Mouse (Mus musculus): ENCODE measurements at regions not wholly inside any gene's neighbourhood (a gene's known extent, or its start where the extent isn't known, plus 50 kb on each side); places are given as distances from the start of the nearest gene placed in this dataset.

DNA sequence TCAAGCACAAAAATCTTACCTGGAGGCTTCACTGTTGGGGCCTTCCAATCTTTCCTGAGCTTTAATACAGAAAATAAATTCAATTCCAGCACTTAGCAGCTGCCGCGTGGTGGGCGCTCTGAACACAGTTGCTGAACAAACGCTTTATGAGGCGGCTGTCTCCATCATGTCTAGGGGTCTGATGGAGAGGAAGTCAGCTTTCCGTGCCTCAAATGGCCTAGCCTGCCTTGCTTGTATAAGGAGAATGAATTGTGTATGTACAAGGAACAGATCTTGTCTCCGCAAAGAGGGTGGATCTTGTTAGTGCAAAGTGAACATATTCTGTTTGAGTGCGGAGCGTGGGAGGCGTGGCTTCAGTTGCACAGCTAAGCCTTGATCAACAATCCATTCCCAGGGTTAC is 155.4 kb downstream of the Unc5cl start:
- 86% methylated on average over 10 of the region's 10 CpGs for WGBS
- H3K4me2 ChIP-seq (ENCODE audit: low read length) = no peak overlapping the region

DNA sequence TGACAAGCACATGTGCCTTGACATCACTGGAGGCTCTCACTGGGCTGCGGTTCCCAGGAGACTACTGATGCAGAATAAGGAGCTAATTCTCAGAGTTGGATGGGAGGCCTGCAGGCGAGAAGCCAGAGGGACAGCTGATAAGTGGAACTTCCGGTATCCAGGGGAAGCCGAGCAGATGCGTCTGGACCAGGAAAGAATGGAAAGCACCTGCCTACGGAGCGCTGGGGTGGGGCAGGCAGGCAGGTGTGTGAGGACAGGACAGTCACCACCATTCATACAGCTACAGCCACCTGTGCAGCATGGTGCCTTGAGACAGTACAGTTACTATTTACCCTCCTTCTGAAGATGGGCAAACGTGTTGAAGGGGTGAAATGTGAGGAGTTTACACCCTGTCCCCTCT is 156.1 kb downstream of the Unc5cl start:
- Histone ChIP-seq H3K27me3 (ENCODE audit: control insufficient read depth, insufficient read depth, low read length) (no peaks in the 10 kb centered on the region), H3K27ac (replicated peaks; ENCODE audit: low read depth, low read length) (no peak overlapping the region), H3K36me3 (ENCODE audit: control insufficient read depth, insufficient read depth, low read length) (no peaks in the 10 kb centered on the region), H3K4me3 (replicated peaks; ENCODE audit: low read depth, low read length) (no peak overlapping the region), H3K9ac (replicated peaks; ENCODE audit: low read length) (no peak overlapping the region), H3K4me1 (ENCODE audit: control insufficient read depth, insufficient read depth, low read length) (no peaks in the 10 kb centered on the region), H3K9me3 (ENCODE audit: control insufficient read depth, low read length) (no peaks in the 10 kb centered on the region), H3K4me2 (ENCODE audit: low read length) (no peak overlapping the region)
- ATAC-seq (ENCODE audit: low FRiP score, low TSS enrichment) (no peak), DNase-seq (no peak)
- WGBS = 82% methylated on average over 8 of the region's 8 CpGs

More for the DNA sequence above, 155.4 kb downstream of the Unc5cl start:
- Histone ChIP-seq H3K27me3 (ENCODE audit: control insufficient read depth, insufficient read depth, low read length) (no peaks in the 10 kb centered on the region), H3K9me3 (ENCODE audit: control insufficient read depth, low read length) (no peaks in the 10 kb centered on the region), H3K27ac (replicated peaks; ENCODE audit: low read depth, low read length) (no peak overlapping the region), H3K9ac (replicated peaks; ENCODE audit: low read length) (no peak overlapping the region), H3K4me1 (ENCODE audit: control insufficient read depth, insufficient read depth, low read length) (no peaks in the 10 kb centered on the region), H3K4me3 (replicated peaks; ENCODE audit: low read depth, low read length) (no peak overlapping the region), H3K36me3 (ENCODE audit: control insufficient read depth, insufficient read depth, low read length) (no peaks in the 10 kb centered on the region)
- DNase-seq (no peak), ATAC-seq (ENCODE audit: low FRiP score, low TSS enrichment) (no peak)

DNA sequence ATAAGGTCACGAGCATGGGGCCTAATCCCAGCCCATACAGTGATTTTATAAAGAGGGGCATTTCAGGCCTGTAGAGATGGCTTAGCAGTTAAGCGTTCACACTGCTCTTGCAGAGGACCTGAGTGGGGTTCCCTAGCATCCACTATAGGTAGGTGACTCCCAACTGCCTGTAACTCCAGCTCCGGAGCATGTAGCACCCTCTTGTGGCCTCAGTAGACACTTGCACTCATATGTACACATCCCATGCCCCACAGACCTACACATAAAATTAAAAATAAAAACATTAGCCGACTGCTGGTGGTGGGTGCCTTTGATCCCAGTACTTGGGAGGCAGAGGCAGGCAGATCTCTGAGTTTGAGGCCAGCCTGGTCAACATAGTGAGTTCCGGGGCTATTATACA is 158.8 kb downstream of the Unc5cl start:
- no peaks in the 10 kb centered on the region for H3K9me3 ChIP-seq (ENCODE audit: control insufficient read depth, low read length)
- ATAC-seq (ENCODE audit: low FRiP score, low TSS enrichment) = no peak
- no peak overlapping the region for H3K4me3 ChIP-seq (replicated peaks; ENCODE audit: low read depth, low read length)
- H3K27ac ChIP-seq (replicated peaks; ENCODE audit: low read depth, low read length) = no peak overlapping the region
- 91% methylated on average over 5 of the region's 5 CpGs for WGBS
- no peak overlapping the region for H3K4me2 ChIP-seq (ENCODE audit: low read length)
- H3K4me1 ChIP-seq (ENCODE audit: control insufficient read depth, insufficient read depth, low read length) = no peaks in the 10 kb centered on the region
- H3K27me3 ChIP-seq (ENCODE audit: control insufficient read depth, insufficient read depth, low read length) = no peaks in the 10 kb centered on the region
- H3K9ac ChIP-seq (replicated peaks; ENCODE audit: low read length) = no peak overlapping the region
- H3K36me3 ChIP-seq (ENCODE audit: control insufficient read depth, insufficient read depth, low read length) = no peaks in the 10 kb centered on the region
- DNase-seq = no peak

DNA sequence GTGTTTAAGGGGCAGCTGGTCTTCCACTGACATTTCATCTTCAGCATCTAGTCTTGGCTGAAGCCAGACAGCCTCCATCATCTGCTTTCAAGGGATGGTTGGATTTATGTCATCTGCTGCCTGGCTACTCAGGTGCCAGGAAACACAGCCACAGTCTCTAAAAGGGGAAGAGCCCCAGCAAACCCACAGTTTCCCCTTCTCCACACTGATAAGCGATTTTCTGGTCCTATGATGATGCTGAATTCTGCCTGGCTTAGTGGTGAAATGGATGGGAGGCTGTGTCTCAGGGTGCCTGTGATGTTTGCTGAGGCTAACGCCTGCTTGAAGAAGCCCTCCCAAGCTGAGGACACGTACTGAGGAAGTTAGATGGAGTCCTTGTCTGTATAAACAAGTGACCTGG is 160.5 kb downstream of the Unc5cl start:
- WGBS = 78% methylated on average over 3 of the region's 3 CpGs
- no peak overlapping the region for H3K27ac ChIP-seq (replicated peaks; ENCODE audit: low read depth, low read length)
- H3K9ac ChIP-seq (replicated peaks; ENCODE audit: low read length) = no peak overlapping the region
- no peaks in the 10 kb centered on the region for H3K27me3 ChIP-seq (ENCODE audit: control insufficient read depth, insufficient read depth, low read length)
- no peak overlapping the region for H3K4me3 ChIP-seq (replicated peaks; ENCODE audit: low read depth, low read length)
- no peaks in the 10 kb centered on the region for H3K4me1 ChIP-seq (ENCODE audit: control insufficient read depth, insufficient read depth, low read length)
- H3K36me3 ChIP-seq (ENCODE audit: control insufficient read depth, insufficient read depth, low read length) = no peaks in the 10 kb centered on the region
- H3K9me3 ChIP-seq (ENCODE audit: control insufficient read depth, low read length) = no peaks in the 10 kb centered on the region
- DNase-seq (no peak), ATAC-seq (ENCODE audit: low FRiP score, low TSS enrichment) (no peak)
- no peak overlapping the region for H3K4me2 ChIP-seq (ENCODE audit: low read length)

DNA sequence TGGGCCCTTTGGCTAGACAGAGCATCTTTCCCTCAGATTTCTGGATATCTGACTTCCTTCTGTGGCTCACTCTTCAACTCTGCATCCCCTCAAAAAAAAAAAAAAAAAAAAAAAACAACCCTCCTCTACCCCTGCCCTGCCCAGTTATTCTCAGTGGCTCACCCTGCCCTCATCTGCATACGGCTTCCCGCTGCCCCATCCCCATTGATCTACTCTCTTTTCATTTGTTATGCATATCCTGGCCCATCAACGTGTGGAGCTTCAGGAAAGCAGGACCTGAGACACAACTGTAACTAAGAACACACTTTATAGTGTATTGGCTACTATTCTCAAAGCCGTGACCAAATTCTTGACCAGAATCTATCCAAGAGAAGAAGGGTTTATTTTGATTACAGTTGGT is 161.5 kb downstream of the Unc5cl start:
- no peaks in the 10 kb centered on the region for H3K9me3 ChIP-seq (ENCODE audit: control insufficient read depth, low read length)
- no peak overlapping the region for H3K4me2 ChIP-seq (ENCODE audit: low read length)
- no peaks in the 10 kb centered on the region for H3K27me3 ChIP-seq (ENCODE audit: control insufficient read depth, insufficient read depth, low read length)
- no peak overlapping the region for H3K27ac ChIP-seq (replicated peaks; ENCODE audit: low read depth, low read length)
- H3K4me3 ChIP-seq (replicated peaks; ENCODE audit: low read depth, low read length) = no peak overlapping the region
- H3K4me1 ChIP-seq (ENCODE audit: control insufficient read depth, insufficient read depth, low read length) = no peaks in the 10 kb centered on the region
- H3K36me3 ChIP-seq (ENCODE audit: control insufficient read depth, insufficient read depth, low read length) = no peaks in the 10 kb centered on the region
- H3K9ac ChIP-seq (replicated peaks; ENCODE audit: low read length) = no peak overlapping the region
- 30% methylated on average over 4 of the region's 4 CpGs for WGBS
- DNase-seq = no peak
- no peak for ATAC-seq (ENCODE audit: low FRiP score, low TSS enrichment)

DNA sequence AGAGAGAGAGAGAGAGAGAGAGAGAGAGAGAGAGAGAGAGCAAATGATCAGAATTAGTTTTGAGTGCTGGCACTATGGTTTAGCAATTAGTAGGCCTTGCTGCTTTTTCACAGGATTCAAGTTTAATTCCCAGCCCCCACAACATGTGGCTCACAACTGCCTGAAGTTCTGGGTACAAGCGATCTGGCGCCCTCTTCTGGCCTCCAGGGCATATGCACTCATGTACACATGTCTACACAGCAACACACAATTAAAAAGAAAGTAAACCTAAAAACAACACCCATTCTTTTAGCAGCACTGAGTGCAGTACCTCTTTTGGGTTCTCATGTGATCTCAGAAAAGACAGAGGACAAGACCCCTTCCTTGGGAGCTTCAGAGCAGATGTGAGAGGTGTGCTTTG is 166.2 kb downstream of the Unc5cl start:
- Histone ChIP-seq H3K9ac (replicated peaks; ENCODE audit: low read length) (no peak overlapping the region), H3K4me3 (replicated peaks; ENCODE audit: low read depth, low read length) (no peak overlapping the region), H3K27ac (replicated peaks; ENCODE audit: low read depth, low read length) (no peak overlapping the region), H3K27me3 (ENCODE audit: control insufficient read depth, insufficient read depth, low read length) (no peaks in the 10 kb centered on the region), H3K4me2 (ENCODE audit: low read length) (no peak overlapping the region), H3K9me3 (ENCODE audit: control insufficient read depth, low read length) (no peaks in the 10 kb centered on the region), H3K36me3 (ENCODE audit: control insufficient read depth, insufficient read depth, low read length) (no peaks in the 10 kb centered on the region), H3K4me1 (ENCODE audit: control insufficient read depth, insufficient read depth, low read length) (no peaks in the 10 kb centered on the region)
- no peak for DNase-seq
- WGBS = 64% methylated on average over 2 of the region's 2 CpGs
- ATAC-seq (ENCODE audit: low FRiP score, low TSS enrichment) = no peak

DNA sequence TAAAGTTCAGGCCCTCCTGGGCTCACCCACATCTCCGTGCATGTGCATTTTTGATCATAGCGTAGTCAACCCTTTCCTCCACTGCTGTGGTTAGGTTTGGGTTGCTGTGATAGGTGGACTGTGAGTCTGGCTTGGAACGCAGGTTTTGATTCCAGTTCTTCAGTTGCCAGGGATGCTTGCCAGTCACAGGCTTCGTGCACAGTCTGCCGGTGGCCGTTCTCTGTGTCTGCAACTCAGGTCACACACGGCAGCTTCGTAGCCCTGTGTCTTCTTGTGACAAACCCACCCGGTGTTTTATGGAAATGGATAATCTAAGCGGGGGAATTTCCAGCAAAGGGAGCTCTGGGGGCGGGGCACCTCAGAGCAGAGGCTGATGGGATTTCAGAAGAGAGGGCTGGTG is 167.0 kb downstream of the Unc5cl start:
- Histone ChIP-seq H3K27ac (replicated peaks; ENCODE audit: low read depth, low read length) (no peak overlapping the region), H3K9me3 (ENCODE audit: control insufficient read depth, low read length) (no peaks in the 10 kb centered on the region), H3K9ac (replicated peaks; ENCODE audit: low read length) (no peak overlapping the region), H3K36me3 (ENCODE audit: control insufficient read depth, insufficient read depth, low read length) (no peaks in the 10 kb centered on the region), H3K27me3 (ENCODE audit: control insufficient read depth, insufficient read depth, low read length) (no peaks in the 10 kb centered on the region), H3K4me1 (ENCODE audit: control insufficient read depth, insufficient read depth, low read length) (no peaks in the 10 kb centered on the region), H3K4me2 (ENCODE audit: low read length) (no peak overlapping the region), H3K4me3 (replicated peaks; ENCODE audit: low read depth, low read length) (no peak overlapping the region)
- ATAC-seq (ENCODE audit: low FRiP score, low TSS enrichment) (no peak), DNase-seq (no peak)
- WGBS = 93% methylated on average over 11 of the region's 11 CpGs

DNA sequence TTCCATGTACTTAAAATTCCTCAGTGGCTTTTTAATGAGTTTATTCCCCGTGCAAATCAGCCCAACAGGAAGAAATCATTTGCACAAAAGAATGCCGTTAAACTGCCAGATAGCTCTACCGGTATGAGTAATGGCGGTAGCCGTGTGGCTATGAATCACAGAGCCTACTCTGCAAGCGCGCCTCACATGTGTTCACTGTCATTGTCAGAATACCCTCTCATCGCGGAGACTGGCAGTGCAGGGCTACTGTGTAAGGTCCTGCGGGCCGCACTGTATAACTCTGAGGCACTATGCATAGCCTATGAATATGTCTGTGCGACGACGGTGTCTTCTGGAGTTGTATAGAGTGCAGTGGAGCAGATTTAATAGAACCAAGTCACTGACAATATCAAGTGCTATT is 170.2 kb downstream of the Unc5cl start:
- no peaks in the 10 kb centered on the region for H3K36me3 ChIP-seq (ENCODE audit: control insufficient read depth, insufficient read depth, low read length)
- H3K9ac ChIP-seq (replicated peaks; ENCODE audit: low read length) = no peak overlapping the region
- no peak overlapping the region for H3K4me2 ChIP-seq (ENCODE audit: low read length)
- H3K4me1 ChIP-seq (ENCODE audit: control insufficient read depth, insufficient read depth, low read length) = no peaks in the 10 kb centered on the region
- no peak overlapping the region for H3K4me3 ChIP-seq (replicated peaks; ENCODE audit: low read depth, low read length)
- DNase-seq = no peak
- H3K9me3 ChIP-seq (ENCODE audit: control insufficient read depth, low read length) = no peaks in the 10 kb centered on the region
- no peak overlapping the region for H3K27ac ChIP-seq (replicated peaks; ENCODE audit: low read depth, low read length)
- no peaks in the 10 kb centered on the region for H3K27me3 ChIP-seq (ENCODE audit: control insufficient read depth, insufficient read depth, low read length)
- ATAC-seq (ENCODE audit: low FRiP score, low TSS enrichment) = no peak
- WGBS = 94% methylated on average over 14 of the region's 14 CpGs

DNA sequence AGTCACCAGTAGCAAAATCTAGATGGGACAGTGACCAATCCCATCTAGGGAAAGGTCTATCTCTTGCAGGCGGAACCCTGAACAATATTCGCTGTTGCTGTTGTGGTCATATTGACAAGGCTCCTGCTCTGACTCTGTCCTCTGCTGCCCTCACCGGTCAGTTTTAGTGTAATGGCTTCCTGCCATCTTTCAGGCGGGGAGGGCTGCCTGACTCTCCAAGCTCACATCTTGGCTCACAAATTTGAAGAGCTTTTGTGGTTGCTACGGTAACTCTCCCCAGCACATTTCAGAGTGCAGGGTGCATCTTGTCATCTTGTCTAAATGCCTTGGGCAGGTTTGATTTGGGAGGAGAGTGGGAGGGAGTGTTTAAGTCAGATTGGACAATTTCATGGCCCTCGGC is 171.3 kb downstream of the Unc5cl start:
- H3K4me3 ChIP-seq (replicated peaks; ENCODE audit: low read depth, low read length) = no peak overlapping the region
- no peak overlapping the region for H3K27ac ChIP-seq (replicated peaks; ENCODE audit: low read depth, low read length)
- H3K4me2 ChIP-seq (ENCODE audit: low read length) = no peak overlapping the region
- DNase-seq (peak; percentile 19), ATAC-seq (ENCODE audit: low FRiP score, low TSS enrichment) (no peak)
- H3K9ac ChIP-seq (replicated peaks; ENCODE audit: low read length) = no peak overlapping the region
- H3K27me3 ChIP-seq (ENCODE audit: control insufficient read depth, insufficient read depth, low read length) = no peaks in the 10 kb centered on the region
- WGBS = 78% methylated on average over 6 of the region's 6 CpGs
- no peaks in the 10 kb centered on the region for H3K4me1 ChIP-seq (ENCODE audit: control insufficient read depth, insufficient read depth, low read length)
- H3K9me3 ChIP-seq (ENCODE audit: control insufficient read depth, low read length) = no peaks in the 10 kb centered on the region
- H3K36me3 ChIP-seq (ENCODE audit: control insufficient read depth, insufficient read depth, low read length) = no peaks in the 10 kb centered on the region
